Mouse (Mus musculus) MEL (cell line): Measurements from ENCODE around the gene Fra10ac1. TPM values are rescaled to one million over a fixed set of nuclear protein-coding genes. Genes with fewer than 3 reads are reported as not detected.

Experiments used
- DNase-seq: peaks from one replicate; pipeline ENCODE4 v3.0.0; 2011; ENCODE audit warnings: low read depth, low spot score
- H3K27ac ChIP-seq: 2 replicates; pipeline ENCODE4 v1.5.1; 2012; ENCODE audit warnings: low read depth, mild to moderate bottlenecking, control low read depth, low read length, moderate library complexity; ENCODE audit not compliant: control insufficient read depth
- H3K27me3 ChIP-seq, 2 experiments: fragments of 150-350 bp in 1 of 2; sonication (generic) in 1 of 2; 2 replicates each; pipeline ENCODE4 v1.6.1; 2012; ENCODE audit warnings: low read length in 2 of 2, mild to moderate bottlenecking in 2 of 2, improper control_type of control experiment in 1 of 2, moderate library complexity in 1 of 2; ENCODE audit not compliant: insufficient read depth in 2 of 2, control insufficient read depth in 1 of 2
- H3K36me3 ChIP-seq, 2 experiments: 2 replicates each; pipeline ENCODE4 v1.6.1; 2012 to 2014; ENCODE audit warnings: low read length in 2 of 2, improper control_type of control experiment in 1 of 2, inconsistent platforms in 1 of 2, mild to moderate bottlenecking in 1 of 2; ENCODE audit not compliant: insufficient read depth in 2 of 2, control insufficient read depth in 1 of 2
- H3K4me1 ChIP-seq, 2 experiments: fragments of 150-350 bp in 1 of 2; sonication (generic) in 1 of 2; 2 replicates each; pipeline ENCODE4 v1.6.1; 2012; ENCODE audit warnings: low read length in 2 of 2, improper control_type of control experiment in 1 of 2, mild to moderate bottlenecking in 1 of 2; ENCODE audit not compliant: insufficient read depth in 2 of 2, control insufficient read depth in 1 of 2
- H3K4me3 ChIP-seq, 2 experiments: fragments of 150-350 bp in 1 of 2; sonication (generic) in 1 of 2; 2 replicates each; pipeline ENCODE4 v1.5.1; 2012; ENCODE audit warnings: low read depth in 2 of 2, low read length in 2 of 2, mild to moderate bottlenecking in 2 of 2, moderate library complexity in 2 of 2, control low read depth in 1 of 2, improper control_type of control experiment in 1 of 2; ENCODE audit not compliant: control insufficient read depth in 1 of 2, insufficient read depth in 1 of 2
- H3K79me2 ChIP-seq: 2 replicates; pipeline ENCODE4 v1.6.1; 2012; ENCODE audit warnings: mild to moderate bottlenecking, low read length, moderate library complexity; ENCODE audit not compliant: control insufficient read depth, poor library complexity, insufficient read depth
- H3K9ac ChIP-seq: 2 replicates; pipeline ENCODE4 v1.6.1; 2012; ENCODE audit warnings: low read depth, mild to moderate bottlenecking, control low read depth, low read length, moderate library complexity; ENCODE audit not compliant: control insufficient read depth, poor library complexity, severe bottlenecking
- H3K9me3 ChIP-seq: fragments of 150-350 bp; sonication (generic); replicated peaks from 2 replicates; pipeline ENCODE4 v1.6.1; 2012; ENCODE audit warnings: mild to moderate bottlenecking, low read length, improper control_type of control experiment, moderate library complexity; ENCODE audit not compliant: insufficient read depth
- BHLHE40 ChIP-seq: IDR thresholded peaks from 2 replicates; pipeline ENCODE4 v1.6.1; 2012; ENCODE audit warnings: low read depth, mild to moderate bottlenecking, inconsistent platforms, low read length, improper control_type of control experiment, borderline replicate concordance
- CHD1 ChIP-seq: IDR thresholded peaks from 2 replicates; pipeline ENCODE4 v1.6.1; 2012; ENCODE audit warnings: low read depth, mild to moderate bottlenecking, inconsistent platforms, low read length, improper control_type of control experiment
- CHD2 ChIP-seq: IDR thresholded peaks from 2 replicates; pipeline ENCODE4 v1.6.1; 2011; ENCODE audit warnings: low read length, improper control_type of control experiment
- CTCF ChIP-seq, 3 experiments: IDR thresholded peaks in 2 of 3; conservative IDR thresholded peaks in 1 of 3; 2 replicates each; pipeline ENCODE4 v1.5.1; 2011 to 2012; ENCODE audit warnings: low read length in 3 of 3, low read depth in 2 of 3, mild to moderate bottlenecking in 2 of 3, improper control_type of control experiment in 1 of 3, inconsistent platforms in 1 of 3, mixed read lengths in 1 of 3, moderate library complexity in 1 of 3; ENCODE audit not compliant: control insufficient read depth in 1 of 3, insufficient read depth in 1 of 3, poor library complexity in 1 of 3, severe bottlenecking in 1 of 3
- ELF1 ChIP-seq: IDR thresholded peaks from 2 replicates; pipeline ENCODE4 v1.6.1; 2014; ENCODE audit warnings: low read depth, mild to moderate bottlenecking, inconsistent platforms, low read length, improper control_type of control experiment, moderate library complexity
- HCFC1 ChIP-seq: IDR thresholded peaks from 2 replicates; pipeline ENCODE4 v1.6.1; 2012; ENCODE audit warnings: low read depth, mild to moderate bottlenecking, inconsistent platforms, low read length, improper control_type of control experiment, moderate library complexity
- KAT2A ChIP-seq: conservative IDR thresholded peaks from 2 replicates; pipeline ENCODE4 v1.6.1; 2012; ENCODE audit warnings: low read depth, low read length, improper control_type of control experiment, inconsistent platforms
- MAFK ChIP-seq: IDR thresholded peaks from 2 replicates; pipeline ENCODE4 v1.6.1; 2011; ENCODE audit warnings: low read depth, mild to moderate bottlenecking, low read length, improper control_type of control experiment, borderline replicate concordance
- MAX ChIP-seq: IDR thresholded peaks from 2 replicates; pipeline ENCODE4 v1.6.1; 2011; ENCODE audit warnings: low read length, improper control_type of control experiment
- MAZ ChIP-seq: IDR thresholded peaks from 2 replicates; pipeline ENCODE4 v1.6.1; 2012; ENCODE audit warnings: low read depth, mild to moderate bottlenecking, inconsistent platforms, low read length, improper control_type of control experiment
- MEF2A ChIP-seq: IDR thresholded peaks from 2 replicates; pipeline ENCODE4 v1.6.1; 2014; ENCODE audit warnings: low read depth, mild to moderate bottlenecking, inconsistent platforms, low read length, improper control_type of control experiment; ENCODE audit not compliant: poor library complexity, insufficient replicate concordance, severe bottlenecking; ENCODE audit errors: extremely low read depth
- MXI1 ChIP-seq: IDR thresholded peaks from 2 replicates; pipeline ENCODE4 v1.6.1; 2011; ENCODE audit warnings: mild to moderate bottlenecking, low read depth, low read length, improper control_type of control experiment
- MYB ChIP-seq: IDR thresholded peaks from 2 replicates; pipeline ENCODE4 v1.6.1; 2011; ENCODE audit warnings: mild to moderate bottlenecking, low read depth, low read length, improper control_type of control experiment
- MYC ChIP-seq: IDR thresholded peaks from 2 replicates; pipeline ENCODE4 v1.6.1; 2011; ENCODE audit warnings: low read depth, mild to moderate bottlenecking, low read length, improper control_type of control experiment, moderate library complexity
- NRF1 ChIP-seq: IDR thresholded peaks from 2 replicates; pipeline ENCODE4 v1.6.1; 2014; ENCODE audit warnings: low read depth, mild to moderate bottlenecking, inconsistent platforms, low read length, improper control_type of control experiment, moderate library complexity; ENCODE audit not compliant: poor library complexity, insufficient read depth, severe bottlenecking
- POLR2AphosphoS5 ChIP-seq: IDR thresholded peaks from 2 replicates; pipeline ENCODE4 v1.6.1; 2012; ENCODE audit warnings: low read depth, borderline replicate concordance, mild to moderate bottlenecking, inconsistent platforms, low read length, moderate library complexity, mixed read lengths
- RAD21 ChIP-seq: IDR thresholded peaks from 2 replicates; pipeline ENCODE4 v1.6.1; 2011; ENCODE audit warnings: mild to moderate bottlenecking, low read depth, low read length, improper control_type of control experiment
- RCOR1 ChIP-seq: IDR thresholded peaks from 2 replicates; pipeline ENCODE4 v1.6.1; 2012; ENCODE audit warnings: low read depth, mild to moderate bottlenecking, inconsistent platforms, low read length, improper control_type of control experiment
- SIN3A ChIP-seq: IDR thresholded peaks from 2 replicates; pipeline ENCODE4 v1.6.1; 2012; ENCODE audit warnings: low read length, improper control_type of control experiment, inconsistent platforms
- SMC3 ChIP-seq: IDR thresholded peaks from 2 replicates; pipeline ENCODE4 v1.6.1; 2011; ENCODE audit warnings: low read depth, low read length, improper control_type of control experiment
- TAL1 ChIP-seq: IDR thresholded peaks from 2 replicates; pipeline ENCODE4 v1.6.1; 2012; ENCODE audit warnings: mild to moderate bottlenecking, inconsistent platforms, low read length, moderate library complexity, mixed read lengths
- USF2 ChIP-seq, 2 experiments: IDR thresholded peaks; 2 replicates each; pipeline ENCODE4 v1.6.1; 2011 to 2012; ENCODE audit warnings: improper control_type of control experiment in 2 of 2, low read length in 2 of 2, borderline replicate concordance in 1 of 2, inconsistent platforms in 1 of 2, low read depth in 1 of 2, mild to moderate bottlenecking in 1 of 2; ENCODE audit not compliant: insufficient read depth in 1 of 2
- ZC3H11A ChIP-seq: IDR thresholded peaks from 2 replicates; pipeline ENCODE4 v1.6.1; 2012; ENCODE audit warnings: low read depth, mild to moderate bottlenecking, inconsistent platforms, low read length, improper control_type of control experiment
- ZMIZ1 ChIP-seq: IDR thresholded peaks from 2 replicates; pipeline ENCODE4 v1.6.1; 2012; ENCODE audit warnings: low read depth, mild to moderate bottlenecking, inconsistent platforms, low read length, improper control_type of control experiment, moderate library complexity
- ZNF384 ChIP-seq: IDR thresholded peaks from 2 replicates; pipeline ENCODE4 v1.6.1; 2012; ENCODE audit warnings: low read depth, mild to moderate bottlenecking, inconsistent platforms, low read length, improper control_type of control experiment
- polyA plus RNA-seq, 2 experiments: library from polyadenylated mRNA; stranded (reverse) in 1 of 2; unstranded in 1 of 2; fragments of >175 nt in 1 of 2; fragments of >200 nt in 1 of 2; gene quantifications; 2 replicates each; pipeline versions ENCODE4 v1.2.1 to v1.2.4; 2012; ENCODE audit warnings: low replicate concordance in 2 of 2, low read depth in 1 of 2; ENCODE audit not compliant: insufficient read length in 2 of 2, insufficient read depth in 1 of 2, missing spikeins in 1 of 2
- total RNA-seq: library from RNA; depleted of rRNA; stranded (reverse); fragments of 300-350 nt; gene quantifications from 2 replicates; pipeline ENCODE4 v1.2.3, GENCODE M21; 2012

Gene Fra10ac1
- total and polyA plus RNA-seq, 3 experiments, result 9.1 to 17.0 TPM; not detected in 1

- Histone ChIP-seq H3K79me2 (no peaks in the 10 kb centered on the region), H3K9ac (no peak overlapping the region), H3K36me3 (peaks cover 0 to 3% of the 10 kb centered on the region in 2 experiments; a peak in 3 of 4 replicates), H3K27ac (no peak overlapping the region), H3K27me3 (no peaks in the 10 kb centered on the region), H3K4me3 (no peak overlapping the region), H3K9me3 (no peaks in the 10 kb centered on the region), H3K4me1 (no peaks in the 10 kb centered on the region)
- no peak for DNase-seq
- no peak for TF ChIP-seq SIN3A
- no peak for TF ChIP-seq RCOR1
- TF ChIP-seq MEF2A, result no peak
- TF ChIP-seq MAZ, result no peak
- TF ChIP-seq ZC3H11A, result no peak
- TF ChIP-seq ZMIZ1, result no peak
- no peak for TF ChIP-seq KAT2A
- no peak for TF ChIP-seq MAFK
- no peak for TF ChIP-seq TAL1
- TF ChIP-seq SMC3, result no peak
- no peak for TF ChIP-seq HCFC1
- no peak for TF ChIP-seq MAX
- no peak for TF ChIP-seq CHD2
- no peak for TF ChIP-seq RAD21
- no peak for TF ChIP-seq BHLHE40
- no peak for TF ChIP-seq MYC
- TF ChIP-seq MYB, result no peak
- no peak for TF ChIP-seq ELF1
- no peak for TF ChIP-seq POLR2AphosphoS5
- TF ChIP-seq MXI1, result no peak
Observed at GRCm38 (mm10) chr19:38195245-38195644, 28.7 kb downstream of the Fra10ac1 start.

GRCm38 (mm10) chr19:38191446-38191845 lies 32.5 kb downstream of the Fra10ac1 start:
- H3K4me3 ChIP-seq, result no peak overlapping the region
- H3K9me3 ChIP-seq, result no peaks in the 10 kb centered on the region
- TF ChIP-seq ZNF384, result no peak
- TF ChIP-seq MAZ, result no peak
- no peak for TF ChIP-seq BHLHE40
- TF ChIP-seq CHD1, result no peak
- no peak for TF ChIP-seq RCOR1
- TF ChIP-seq MEF2A, result no peak
- TF ChIP-seq HCFC1, result no peak
- TF ChIP-seq ZMIZ1, result no peak
- TF ChIP-seq NRF1, result no peak
- TF ChIP-seq USF2 (IDR thresholded peaks at IDR 0.05; ENCODE audit: borderline replicate concordance in 1 of 2, insufficient read depth in 1 of 2, low read depth in 1 of 2, low read length in 2 of 2), result no peak
- TF ChIP-seq CTCF (IDR thresholded peaks at IDR 0.05 in 2 of 3, conservative IDR thresholded peaks at IDR 0.05 in 1 of 3; ENCODE audit: control insufficient read depth in 1 of 3, insufficient read depth in 1 of 3, low read depth in 2 of 3, low read length in 3 of 3, poor library complexity in 1 of 3, severe bottlenecking in 1 of 3), result no peak
- TF ChIP-seq, all 39 proteins: peak for 0
- DNase-seq, result no peak
- Histone ChIP-seq H3K27me3 (no peaks in the 10 kb centered on the region), H3K4me1 (no peaks in the 10 kb centered on the region), H3K9ac (no peak overlapping the region), H3K36me3 (peaks cover 0 to 4% of the 10 kb centered on the region in 2 experiments; a peak in 3 of 4 replicates), H3K79me2 (no peaks in the 10 kb centered on the region), H3K27ac (no peak overlapping the region)
